Mouse (Mus musculus): ENCODE data around the gene D3Ertd254e. TPM values are rescaled to one million over a fixed set of nuclear protein-coding genes. Genes with fewer than 3 reads are reported as not detected.
"Not testable (repeated sequence)": the region's sequence is repeated elsewhere in the genome, so short reads cannot be mapped to it uniquely, and the experiment has no call there.

The D3Ertd254e gene
- polyA plus RNA-seq (2016; fragmentation: Nextera tagmentation; extraction: Ambion mirVana), result 9.7 and 11.3 TPM in 2 replicates

GRCm38 (mm10) chr3:36150934-36151686, at the start of gene D3Ertd254e:
D3Ertd254e (plus strand) TSS chr3:36151017.
- WGBS, result under 1% methylated on average over 54 of the region's 54 CpGs
- Histone ChIP-seq H3K4me3 (peak within 1 kb of the TSS; percentile 81), H3K4me2 (replicated peaks) (peak within 1 kb of the TSS; percentile 71), H3K4me1 (peaks cover 24% of the 10 kb centered on the region), H3K27me3 (replicated peaks) (no peaks in the 10 kb centered on the region), H3K27ac (peak within 1 kb of the TSS; percentile 78), H3K9me3 (no peaks in the 10 kb centered on the region), H3K36me3 (no peaks in the 10 kb centered on the region), H3K9ac (peak within 1 kb of the TSS; percentile 96)
- peak; percentile 100 for ATAC-seq (ENCODE audit: low FRiP score, low read depth)

DNA sequence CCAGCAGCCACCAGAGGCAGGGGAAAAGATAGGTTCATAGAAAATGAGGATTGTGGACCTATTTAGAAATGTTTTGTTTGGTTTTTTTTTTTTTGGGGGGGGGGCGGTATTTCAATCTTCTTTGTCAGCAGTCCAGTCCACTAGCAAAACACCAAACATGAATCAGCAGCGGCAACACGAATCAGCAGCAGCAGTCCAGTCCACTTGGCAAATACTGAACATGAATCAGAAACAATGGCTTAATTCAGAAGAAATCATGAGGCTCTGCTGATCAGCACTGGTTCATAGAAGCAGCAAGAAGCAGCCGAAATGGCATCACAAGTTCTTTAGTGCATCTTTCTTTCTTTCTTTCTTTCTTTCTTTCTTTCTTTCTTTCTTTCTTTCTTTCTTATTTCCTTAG, 34.7 kb upstream of the D3Ertd254e start:
- no peak for ATAC-seq (ENCODE audit: low FRiP score, low read depth)
- no peaks in the 10 kb centered on the region for H3K27me3 ChIP-seq (replicated peaks)
- H3K4me3 ChIP-seq, result no peak overlapping the region
- 88% methylated on average over 4 of the region's 4 CpGs for WGBS
- no peak overlapping the region for H3K4me2 ChIP-seq (replicated peaks)
- H3K27ac ChIP-seq, result no peak overlapping the region
- no peak overlapping the region for H3K9ac ChIP-seq
- no peaks in the 10 kb centered on the region for H3K4me1 ChIP-seq
- H3K36me3 ChIP-seq, result no peaks in the 10 kb centered on the region
- H3K9me3 ChIP-seq, result no peaks in the 10 kb centered on the region

GRCm38 (mm10) chr3:36119684-36120548, 30.9 kb upstream of the D3Ertd254e start:
- no peak overlapping the region for H3K4me2 ChIP-seq (replicated peaks)
- no peaks in the 10 kb centered on the region for H3K36me3 ChIP-seq
- H3K27me3 ChIP-seq (replicated peaks), result no peaks in the 10 kb centered on the region
- H3K9me3 ChIP-seq, result peaks cover 8% of the 10 kb centered on the region
- ATAC-seq (ENCODE audit: low FRiP score, low read depth), result no peak
- no peak overlapping the region for H3K27ac ChIP-seq
- H3K9ac ChIP-seq, result no peak overlapping the region
- no peaks in the 10 kb centered on the region for H3K4me1 ChIP-seq
- H3K4me3 ChIP-seq, result no peak overlapping the region

DNA sequence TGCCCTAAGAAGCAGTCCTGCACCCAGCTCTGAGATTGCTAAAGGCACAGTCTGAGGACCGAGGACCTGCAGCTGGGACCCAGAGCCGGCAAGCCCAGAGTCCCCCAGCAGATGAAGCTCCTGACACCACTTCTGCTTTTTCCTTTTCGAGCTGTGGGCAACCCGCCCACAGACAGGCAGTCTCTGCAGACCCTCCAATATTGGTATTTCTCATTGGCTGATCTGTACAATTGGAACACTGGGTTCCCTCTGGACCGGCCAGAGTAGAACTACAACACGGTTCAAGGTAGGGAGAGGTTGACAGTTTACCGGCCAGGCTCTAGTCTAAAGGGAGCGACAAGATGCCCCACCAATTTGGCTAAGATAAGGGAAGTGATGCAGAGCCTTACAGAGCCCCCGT, 24.6 kb upstream of the D3Ertd254e start:
- not testable (repeated sequence) for H3K27me3 ChIP-seq (replicated peaks); H3K9me3 ChIP-seq; H3K4me1 ChIP-seq; H3K9ac ChIP-seq; H3K4me2 ChIP-seq (replicated peaks); H3K4me3 ChIP-seq; ATAC-seq (ENCODE audit: low FRiP score, low read depth); H3K27ac ChIP-seq; H3K36me3 ChIP-seq
- 90% methylated on average over 9 of the region's 9 CpGs for WGBS

- no peak for ATAC-seq (ENCODE audit: low FRiP score, low read depth)
- no peak overlapping the region for H3K4me3 ChIP-seq
- no peak overlapping the region for H3K27ac ChIP-seq
- H3K4me2 ChIP-seq (replicated peaks), result no peak overlapping the region
- H3K9me3 ChIP-seq, result no peaks in the 10 kb centered on the region
- H3K27me3 ChIP-seq (replicated peaks), result no peaks in the 10 kb centered on the region
- no peaks in the 10 kb centered on the region for H3K36me3 ChIP-seq
- no peaks in the 10 kb centered on the region for H3K4me1 ChIP-seq
- no peak overlapping the region for H3K9ac ChIP-seq
Observed at GRCm38 (mm10) chr3:36136152-36136551, 14.7 kb upstream of the D3Ertd254e start.

DNA sequence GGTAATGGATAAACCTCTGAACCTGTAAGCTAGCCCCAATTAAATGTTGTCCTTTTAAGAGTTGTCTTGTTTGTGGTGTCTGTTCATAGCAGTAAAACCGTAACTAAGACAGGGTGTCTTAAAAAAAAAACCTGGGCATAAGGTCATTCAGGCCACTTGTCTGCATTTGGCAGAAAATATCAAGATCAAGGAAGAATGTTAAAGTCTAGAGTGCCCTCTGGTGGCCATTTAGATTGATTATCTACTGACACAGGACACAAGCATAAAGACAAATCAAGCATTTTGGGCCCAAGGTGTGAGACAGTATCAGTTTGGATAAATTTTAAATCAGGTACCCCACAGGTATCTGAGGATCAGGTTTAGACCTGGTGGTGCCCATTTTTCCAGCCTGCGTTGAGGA, 13.3 kb upstream of the D3Ertd254e start:
- WGBS, result 58% methylated on average over 2 of the region's 2 CpGs
- H3K4me2 ChIP-seq (replicated peaks), result no peak overlapping the region

DNA sequence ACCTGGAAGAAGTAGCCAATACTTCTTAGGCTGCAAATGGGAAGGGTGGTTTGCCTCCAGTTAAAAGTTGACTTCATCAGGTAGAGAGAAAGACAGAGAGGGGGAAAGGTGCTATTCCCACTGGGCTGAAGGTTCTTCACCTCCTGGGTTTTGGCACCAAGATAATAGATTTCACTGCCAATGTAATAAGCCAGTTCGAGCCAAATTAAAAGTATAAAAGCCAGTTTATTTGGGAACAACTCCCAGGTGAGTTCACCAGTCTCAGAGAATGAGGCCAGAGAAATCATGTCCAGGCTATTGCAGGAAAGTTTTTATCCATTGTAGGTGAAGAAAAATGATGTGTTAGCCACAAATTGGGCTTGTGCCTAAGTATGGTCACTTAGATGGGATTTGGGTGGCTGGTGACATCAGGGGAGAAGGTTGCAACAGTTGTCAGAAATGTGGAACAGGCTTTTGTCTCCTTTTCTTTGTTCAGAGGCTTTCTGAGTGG, 12.6 kb upstream of the D3Ertd254e start:
- Histone ChIP-seq H3K4me3 (no peak overlapping the region), H3K4me1 (no peaks in the 10 kb centered on the region), H3K9me3 (no peaks in the 10 kb centered on the region), H3K9ac (no peak overlapping the region), H3K27me3 (replicated peaks) (no peaks in the 10 kb centered on the region), H3K36me3 (no peaks in the 10 kb centered on the region), H3K27ac (no peak overlapping the region), H3K4me2 (replicated peaks) (no peak overlapping the region)
- no peak for ATAC-seq (ENCODE audit: low FRiP score, low read depth)
- WGBS, result 86% methylated on average over 1 of the region's 1 CpGs

More for the DNA sequence above, 13.3 kb upstream of the D3Ertd254e start:
- Histone ChIP-seq H3K9me3 (no peaks in the 10 kb centered on the region), H3K4me1 (no peaks in the 10 kb centered on the region), H3K27ac (no peak overlapping the region), H3K4me3 (no peak overlapping the region), H3K36me3 (no peaks in the 10 kb centered on the region), H3K9ac (no peak overlapping the region), H3K27me3 (replicated peaks) (no peaks in the 10 kb centered on the region)
- ATAC-seq (ENCODE audit: low FRiP score, low read depth), result no peak

DNA sequence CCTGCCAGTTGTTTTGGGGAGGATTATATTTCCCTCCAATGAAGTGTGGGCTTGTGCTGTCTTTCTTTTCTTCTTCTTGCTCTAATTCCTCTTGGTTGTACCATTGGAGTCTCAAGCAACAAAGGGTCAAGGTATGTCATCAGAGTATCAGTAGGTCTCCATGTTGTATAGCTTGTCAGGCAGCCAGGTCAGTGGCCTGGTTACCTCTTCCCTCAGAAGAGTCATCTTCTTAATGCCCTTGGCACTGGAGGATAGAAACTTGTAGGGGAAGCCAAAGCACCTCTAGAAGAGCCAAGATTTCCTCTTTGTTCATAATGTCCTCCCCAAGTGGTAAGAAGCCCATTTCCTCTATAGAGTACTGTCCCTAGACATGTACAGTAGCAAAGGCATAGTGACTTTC, 11.8 kb upstream of the D3Ertd254e start:
- no peak overlapping the region for H3K27ac ChIP-seq
- ATAC-seq (ENCODE audit: low FRiP score, low read depth), result no peak
- H3K9me3 ChIP-seq, result no peaks in the 10 kb centered on the region

DNA sequence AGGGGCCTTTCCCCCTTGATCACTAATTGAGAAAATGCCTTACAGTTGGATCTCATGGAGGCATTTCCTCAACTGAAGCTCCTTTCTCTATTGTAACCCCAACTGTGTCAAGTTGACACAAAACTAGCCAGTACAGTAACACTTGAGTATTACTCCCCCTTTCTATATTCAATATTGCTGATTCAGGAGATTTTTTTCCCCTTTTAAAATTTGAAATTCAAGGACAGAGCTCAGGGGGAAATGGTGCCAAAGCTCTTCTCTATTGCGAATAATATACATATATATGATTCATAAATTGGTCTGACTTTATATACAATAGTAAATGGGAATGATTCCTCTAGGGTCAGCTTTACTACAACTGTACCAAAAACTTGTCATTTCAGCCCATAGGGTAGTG, 282 bp upstream of the D3Ertd254e start:
- no peak for ATAC-seq (ENCODE audit: low FRiP score, low read depth)
- H3K4me2 ChIP-seq (replicated peaks), result peak overlapping the region; percentile 71
- no peaks in the 10 kb centered on the region for H3K9me3 ChIP-seq
- no peaks in the 10 kb centered on the region for H3K27me3 ChIP-seq (replicated peaks)
- H3K27ac ChIP-seq, result no peak overlapping the region
- H3K4me1 ChIP-seq, result peaks cover 24% of the 10 kb centered on the region
- no peak overlapping the region for H3K9ac ChIP-seq
- H3K4me3 ChIP-seq, result peak overlapping the region; percentile 81; the same call in 1 of the 2 replicates
- no peaks in the 10 kb centered on the region for H3K36me3 ChIP-seq
- WGBS, result 5% methylated on average over 1 of the region's 1 CpGs

More for the DNA sequence above, 11.8 kb upstream of the D3Ertd254e start:
- H3K36me3 ChIP-seq, result no peaks in the 10 kb centered on the region
- H3K4me2 ChIP-seq (replicated peaks), result no peak overlapping the region
- no peaks in the 10 kb centered on the region for H3K27me3 ChIP-seq (replicated peaks)
- no peak overlapping the region for H3K4me3 ChIP-seq
- no peaks in the 10 kb centered on the region for H3K4me1 ChIP-seq
- H3K9ac ChIP-seq, result no peak overlapping the region

GRCm38 (mm10) chr3:36155268-36155667, 4.5 kb downstream of the D3Ertd254e start:
- H3K9me3 ChIP-seq, result peaks cover 9% of the 10 kb centered on the region; the same call in 1 of the 2 replicates
- WGBS, result 36% methylated on average over 5 of the region's 5 CpGs
- no peak for ATAC-seq (ENCODE audit: low FRiP score, low read depth)
- peaks cover 24% of the 10 kb centered on the region for H3K4me1 ChIP-seq
- H3K27ac ChIP-seq, result no peak overlapping the region
- no peak overlapping the region for H3K4me3 ChIP-seq
- no peaks in the 10 kb centered on the region for H3K27me3 ChIP-seq (replicated peaks)
- H3K4me2 ChIP-seq (replicated peaks), result no peak overlapping the region
- peaks cover 11% of the 10 kb centered on the region for H3K36me3 ChIP-seq
- H3K9ac ChIP-seq, result no peak overlapping the region

DNA sequence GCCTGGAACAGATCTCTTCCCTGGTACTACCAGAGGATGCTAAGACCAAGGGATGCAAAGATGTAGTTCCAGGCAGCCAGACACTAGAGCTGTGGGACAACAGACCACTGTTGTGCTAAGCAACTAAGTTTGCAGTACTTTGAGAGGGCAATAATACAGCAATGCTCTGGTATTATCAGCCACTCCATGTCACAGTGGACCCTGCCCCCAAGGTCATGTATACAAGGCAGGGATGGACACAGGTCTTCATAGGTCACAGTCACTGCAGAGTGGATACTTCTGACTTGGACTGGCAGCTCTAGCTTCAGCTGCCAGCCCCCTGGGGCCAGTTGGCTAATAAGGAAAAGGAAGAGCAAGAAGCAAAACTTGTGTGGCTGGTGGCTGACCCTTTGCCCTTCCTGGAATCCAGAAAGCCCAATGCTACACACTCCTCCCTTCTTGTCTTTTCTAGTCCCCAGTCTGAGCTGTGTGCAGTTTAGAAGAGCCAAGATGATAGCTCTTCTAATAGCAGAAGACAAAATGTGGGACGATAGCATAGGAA, 19.9 kb downstream of the D3Ertd254e start:
- Histone ChIP-seq H3K4me3 (no peak overlapping the region), H3K9me3 (peaks cover 4% of the 10 kb centered on the region; the same call in 1 of the 2 replicates), H3K9ac (no peak overlapping the region), H3K27me3 (replicated peaks) (no peaks in the 10 kb centered on the region), H3K4me2 (replicated peaks) (no peak overlapping the region), H3K27ac (no peak overlapping the region), H3K36me3 (peaks cover 31% of the 10 kb centered on the region), H3K4me1 (no peaks in the 10 kb centered on the region)
- no peak for ATAC-seq (ENCODE audit: low FRiP score, low read depth)
- WGBS, result 94% methylated on average over 1 of the region's 1 CpGs

DNA sequence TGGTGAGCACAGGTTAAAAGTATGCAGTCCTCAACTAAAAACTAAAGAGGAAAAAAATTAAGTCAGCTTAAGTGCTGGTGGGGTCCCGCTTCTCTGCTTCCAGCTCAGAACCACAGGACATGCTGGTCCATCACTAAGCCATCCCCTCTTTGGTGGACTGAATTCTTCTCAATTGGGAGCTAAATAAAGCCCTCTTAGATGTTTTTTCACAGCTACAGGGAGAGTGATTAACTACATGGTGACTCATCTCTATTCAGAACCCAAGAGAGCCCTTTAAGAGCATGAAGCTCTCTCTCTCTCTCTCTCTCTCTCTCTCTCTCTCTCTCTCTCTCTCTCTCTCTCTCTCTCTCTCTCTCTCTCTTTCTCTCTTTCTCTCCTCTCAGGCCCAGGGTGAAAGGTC, 20.5 kb downstream of the D3Ertd254e start:
- Histone ChIP-seq H3K27me3 (replicated peaks) (no peaks in the 10 kb centered on the region), H3K9me3 (no peaks in the 10 kb centered on the region), H3K36me3 (peaks cover 25% of the 10 kb centered on the region), H3K27ac (no peak overlapping the region), H3K4me1 (no peaks in the 10 kb centered on the region), H3K4me2 (replicated peaks) (no peak overlapping the region), H3K9ac (no peak overlapping the region), H3K4me3 (no peak overlapping the region)
- ATAC-seq (ENCODE audit: low FRiP score, low read depth), result no peak
- WGBS, result 93% methylated on average over 1 of the region's 1 CpGs

All from neural tube, embryonic 12.5 days (tissue).